Mouse (Mus musculus): ENCODE measurements around the gene Tnk1.

DNA sequence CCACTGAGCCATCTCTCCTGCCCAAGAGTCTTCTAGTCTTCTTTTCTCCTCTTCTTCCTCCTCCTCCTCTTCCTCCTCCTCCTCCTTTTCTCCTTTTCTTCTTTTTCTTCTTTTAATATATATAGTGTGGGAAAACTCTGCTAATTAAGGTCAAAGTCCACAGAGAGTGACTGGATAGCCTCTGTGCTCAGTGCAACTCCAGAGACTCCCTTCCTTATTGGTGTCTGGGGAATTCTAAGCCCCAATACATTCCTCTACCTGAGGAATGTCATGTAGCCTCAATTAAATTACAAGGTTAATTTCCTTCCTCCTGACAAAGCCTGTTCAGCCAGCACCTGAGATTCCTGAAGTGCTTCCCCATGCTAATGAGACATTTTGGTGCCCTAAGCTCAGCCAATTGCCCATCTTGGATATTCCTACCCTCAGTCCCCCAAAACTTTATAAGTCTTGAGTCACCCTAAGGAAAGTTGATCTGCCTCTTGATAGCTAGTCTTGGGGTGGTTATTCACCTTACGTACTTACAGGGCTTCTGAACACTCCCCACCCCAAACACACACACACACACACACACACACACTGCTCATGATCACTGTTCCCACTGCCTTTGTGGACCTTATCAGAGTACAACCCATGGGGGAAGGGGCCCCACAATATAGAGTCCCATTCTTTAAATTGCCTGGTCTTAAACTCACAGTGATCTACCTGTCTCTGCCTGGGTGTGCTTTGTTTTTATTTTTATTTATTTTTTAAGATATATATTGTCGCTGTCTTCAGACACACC is 11.9 kb upstream of the Tnk1 start:
- TF ChIP-seq EP300 (IDR thresholded peaks at IDR 0.05) (no peak), CTCF (IDR thresholded peaks at IDR 0.05) (no peak)

Data from lung, postnatal 0 days (tissue).